Mouse (Mus musculus): ENCODE measurements around the gene Polr2a. TPM values are rescaled to one million over a fixed set of nuclear protein-coding genes. Genes with fewer than 3 reads are reported as not detected.

The Polr2a gene
- polyA plus RNA-seq, 1 experiment from 2014 or later = 23.5 TPM

GRCm38 (mm10) chr11:69791420-69791819 is 33.0 kb upstream of the Polr2a start:
- Histone ChIP-seq H3K9ac (replicated peaks; ENCODE audit: low read depth, low read length) (no peak overlapping the region), H3K27me3 (ENCODE audit: control insufficient read depth, insufficient read depth, low read length) (no peaks in the 10 kb centered on the region), H3K9me3 (ENCODE audit: control insufficient read depth, low read length) (no peaks in the 10 kb centered on the region), H3K4me1 (ENCODE audit: control insufficient read depth, insufficient read depth, low read length) (no peaks in the 10 kb centered on the region), H3K27ac (ENCODE audit: low read depth, low read length) (no peak overlapping the region), H3K4me2 (ENCODE audit: low read depth, low read length) (no peak overlapping the region), H3K36me3 (ENCODE audit: control insufficient read depth, insufficient read depth, low read length) (no peaks in the 10 kb centered on the region), H3K4me3 (ENCODE audit: low read depth, low read length) (no peak overlapping the region)
- WGBS = 70% methylated on average over 5 of the region's 5 CpGs
- no peak for ATAC-seq (ENCODE audit: low read depth)

GRCm38 (mm10) chr11:69789431-69789830 is 31.0 kb upstream of the Polr2a start:
- Histone ChIP-seq H3K36me3 (ENCODE audit: control insufficient read depth, insufficient read depth, low read length) (no peaks in the 10 kb centered on the region), H3K9me3 (ENCODE audit: control insufficient read depth, low read length) (no peaks in the 10 kb centered on the region), H3K27me3 (ENCODE audit: control insufficient read depth, insufficient read depth, low read length) (no peaks in the 10 kb centered on the region), H3K4me1 (ENCODE audit: control insufficient read depth, insufficient read depth, low read length) (no peaks in the 10 kb centered on the region), H3K4me2 (ENCODE audit: low read depth, low read length) (no peak overlapping the region), H3K27ac (ENCODE audit: low read depth, low read length) (no peak overlapping the region), H3K9ac (replicated peaks; ENCODE audit: low read depth, low read length) (no peak overlapping the region), H3K4me3 (ENCODE audit: low read depth, low read length) (no peak overlapping the region)
- no peak for ATAC-seq (ENCODE audit: low read depth)
- 70% methylated on average over 5 of the region's 5 CpGs for WGBS

- no peak for ATAC-seq (ENCODE audit: low read depth)
These were observed 28.9 kb upstream of the Polr2a start for GRCm38 (mm10) chr11:69787306-69787705.

GRCm38 (mm10) chr11:69784793-69785272 is 26.4 kb upstream of the Polr2a start:
- H3K36me3 ChIP-seq (ENCODE audit: control insufficient read depth, insufficient read depth, low read length) = no peaks in the 10 kb centered on the region
- H3K4me3 ChIP-seq (ENCODE audit: low read depth, low read length) = no peak overlapping the region
- no peak overlapping the region for H3K27ac ChIP-seq (ENCODE audit: low read depth, low read length)
- no peak for ATAC-seq (ENCODE audit: low read depth)
- no peaks in the 10 kb centered on the region for H3K4me1 ChIP-seq (ENCODE audit: control insufficient read depth, insufficient read depth, low read length)
- H3K9ac ChIP-seq (replicated peaks; ENCODE audit: low read depth, low read length) = no peak overlapping the region
- H3K27me3 ChIP-seq (ENCODE audit: control insufficient read depth, insufficient read depth, low read length) = no peaks in the 10 kb centered on the region
- 46% methylated on average over 15 of the region's 15 CpGs for WGBS
- no peaks in the 10 kb centered on the region for H3K9me3 ChIP-seq (ENCODE audit: control insufficient read depth, low read length)
- H3K4me2 ChIP-seq (ENCODE audit: low read depth, low read length) = no peak overlapping the region

More at GRCm38 (mm10) chr11:69787306-69787705, 28.9 kb upstream of the Polr2a start:
- WGBS = 87% methylated on average over 5 of the region's 5 CpGs
- Histone ChIP-seq H3K9me3 (ENCODE audit: control insufficient read depth, low read length) (no peaks in the 10 kb centered on the region), H3K4me2 (ENCODE audit: low read depth, low read length) (no peak overlapping the region), H3K27ac (ENCODE audit: low read depth, low read length) (no peak overlapping the region), H3K9ac (replicated peaks; ENCODE audit: low read depth, low read length) (no peak overlapping the region), H3K4me3 (ENCODE audit: low read depth, low read length) (no peak overlapping the region), H3K36me3 (ENCODE audit: control insufficient read depth, insufficient read depth, low read length) (no peaks in the 10 kb centered on the region), H3K4me1 (ENCODE audit: control insufficient read depth, insufficient read depth, low read length) (no peaks in the 10 kb centered on the region), H3K27me3 (ENCODE audit: control insufficient read depth, insufficient read depth, low read length) (no peaks in the 10 kb centered on the region)

- H3K36me3 ChIP-seq (ENCODE audit: control insufficient read depth, insufficient read depth, low read length) = no peaks in the 10 kb centered on the region
- H3K4me3 ChIP-seq (ENCODE audit: low read depth, low read length) = no peak overlapping the region
- H3K9ac ChIP-seq (replicated peaks; ENCODE audit: low read depth, low read length) = no peak overlapping the region
- 19% methylated on average over 4 of the region's 4 CpGs for whole genome bisulfite sequencing
- H3K4me1 ChIP-seq (ENCODE audit: control insufficient read depth, insufficient read depth, low read length) = no peaks in the 10 kb centered on the region
- H3K9me3 ChIP-seq (ENCODE audit: control insufficient read depth, low read length) = no peaks in the 10 kb centered on the region
- no peak overlapping the region for H3K4me2 ChIP-seq (ENCODE audit: low read depth, low read length)
- H3K27me3 ChIP-seq (ENCODE audit: control insufficient read depth, insufficient read depth, low read length) = no peaks in the 10 kb centered on the region
- ATAC-seq (ENCODE audit: low read depth) = no peak
- no peak overlapping the region for H3K27ac ChIP-seq (ENCODE audit: low read depth, low read length)
These were observed 23.4 kb upstream of the Polr2a start for GRCm38 (mm10) chr11:69781828-69782227.

- Histone ChIP-seq H3K9ac (replicated peaks; ENCODE audit: low read depth, low read length) (no peak overlapping the region), H3K27ac (ENCODE audit: low read depth, low read length) (no peak overlapping the region), H3K9me3 (ENCODE audit: control insufficient read depth, low read length) (no peaks in the 10 kb centered on the region), H3K4me1 (ENCODE audit: control insufficient read depth, insufficient read depth, low read length) (no peaks in the 10 kb centered on the region), H3K36me3 (ENCODE audit: control insufficient read depth, insufficient read depth, low read length) (peaks cover 5% of the 10 kb centered on the region; the same call in 1 of the 2 replicates), H3K4me3 (ENCODE audit: low read depth, low read length) (no peak overlapping the region), H3K4me2 (ENCODE audit: low read depth, low read length) (no peak overlapping the region), H3K27me3 (ENCODE audit: control insufficient read depth, insufficient read depth, low read length) (no peaks in the 10 kb centered on the region)
- no peak for ATAC-seq (ENCODE audit: low read depth)
- 45% methylated on average over 7 of the region's 7 CpGs for WGBS
These were observed 20.5 kb upstream of the Polr2a start for GRCm38 (mm10) chr11:69778985-69779384.

- Histone ChIP-seq H3K4me1 (ENCODE audit: control insufficient read depth, insufficient read depth, low read length) (no peaks in the 10 kb centered on the region), H3K36me3 (ENCODE audit: control insufficient read depth, insufficient read depth, low read length) (peaks cover 5% of the 10 kb centered on the region; the same call in 1 of the 2 replicates), H3K4me3 (ENCODE audit: low read depth, low read length) (no peak overlapping the region), H3K4me2 (ENCODE audit: low read depth, low read length) (no peak overlapping the region), H3K9me3 (ENCODE audit: control insufficient read depth, low read length) (no peaks in the 10 kb centered on the region), H3K27ac (ENCODE audit: low read depth, low read length) (no peak overlapping the region), H3K27me3 (ENCODE audit: control insufficient read depth, insufficient read depth, low read length) (no peaks in the 10 kb centered on the region), H3K9ac (replicated peaks; ENCODE audit: low read depth, low read length) (no peak overlapping the region)
- ATAC-seq (ENCODE audit: low read depth) = no peak
- WGBS = 68% methylated on average over 23 of the region's 23 CpGs
These were observed 20.0 kb upstream of the Polr2a start for GRCm38 (mm10) chr11:69778258-69778982.

- no peak for ATAC-seq (ENCODE audit: low read depth)
- Histone ChIP-seq H3K27me3 (ENCODE audit: control insufficient read depth, insufficient read depth, low read length) (no peaks in the 10 kb centered on the region), H3K4me2 (ENCODE audit: low read depth, low read length) (no peak overlapping the region), H3K36me3 (ENCODE audit: control insufficient read depth, insufficient read depth, low read length) (peaks cover 5% of the 10 kb centered on the region; the same call in 1 of the 2 replicates), H3K9ac (replicated peaks; ENCODE audit: low read depth, low read length) (no peak overlapping the region), H3K9me3 (ENCODE audit: control insufficient read depth, low read length) (no peaks in the 10 kb centered on the region), H3K4me1 (ENCODE audit: control insufficient read depth, insufficient read depth, low read length) (no peaks in the 10 kb centered on the region), H3K27ac (ENCODE audit: low read depth, low read length) (no peak overlapping the region), H3K4me3 (ENCODE audit: low read depth, low read length) (no peak overlapping the region)
- 57% methylated on average over 22 of the region's 26 CpGs for WGBS
These were observed 19.2 kb upstream of the Polr2a start for GRCm38 (mm10) chr11:69777504-69778257.

- H3K4me2 ChIP-seq (ENCODE audit: low read depth, low read length) = no peak overlapping the region
- peaks cover 5% of the 10 kb centered on the region; the same call in 1 of the 2 replicates for H3K36me3 ChIP-seq (ENCODE audit: control insufficient read depth, insufficient read depth, low read length)
- no peak for ATAC-seq (ENCODE audit: low read depth)
- H3K27me3 ChIP-seq (ENCODE audit: control insufficient read depth, insufficient read depth, low read length) = no peaks in the 10 kb centered on the region
- H3K4me3 ChIP-seq (ENCODE audit: low read depth, low read length) = no peak overlapping the region
- H3K4me1 ChIP-seq (ENCODE audit: control insufficient read depth, insufficient read depth, low read length) = no peaks in the 10 kb centered on the region
- no peak overlapping the region for H3K9ac ChIP-seq (replicated peaks; ENCODE audit: low read depth, low read length)
- H3K27ac ChIP-seq (ENCODE audit: low read depth, low read length) = no peak overlapping the region
- H3K9me3 ChIP-seq (ENCODE audit: control insufficient read depth, low read length) = no peaks in the 10 kb centered on the region
- 87% methylated on average over 20 of the region's 20 CpGs for WGBS
These were observed 18.1 kb upstream of the Polr2a start for GRCm38 (mm10) chr11:69776488-69776887.
